Mouse (Mus musculus): ENCODE measurements at regions not wholly inside any gene's neighbourhood (a gene's known extent, or its start where the extent isn't known, plus 50 kb on each side); places are given as distances from the start of the nearest gene placed in this dataset.

GRCm38 (mm10) chr13:97439216-97439979 lies 198.5 kb downstream of the Enc1 start:
- TF ChIP-seq POLR2A (IDR thresholded peaks at IDR 0.05; ENCODE audit: borderline replicate concordance, extremely low read depth, low read depth, low read length), result no peak
- no peak for TF ChIP-seq CTCF (IDR thresholded peaks at IDR 0.05; ENCODE audit: insufficient read depth, low read length)

Data from lung, adult 2 months (tissue).